Mouse (Mus musculus): ENCODE measurements at regions not wholly inside any gene's neighbourhood (a gene's known extent, or its start where the extent isn't known, plus 50 kb on each side); places are given as distances from the start of the nearest gene placed in this dataset.

GRCm38 (mm10) chr2:160424491-160424890 is 57.6 kb upstream of the Mafb start:
- TF ChIP-seq POLR2A (IDR thresholded peaks at IDR 0.05; ENCODE audit: control insufficient read depth, extremely low read depth, insufficient read depth, low read length, poor library complexity) = no peak
- TF ChIP-seq CTCF (IDR thresholded peaks at IDR 0.05; ENCODE audit: borderline replicate concordance, control insufficient read depth, extremely low read depth, insufficient read depth, low read length, poor library complexity) = no peak

Data from thymus, adult 2 months (tissue).